Mouse (Mus musculus) C2C12 (cell line): ENCODE results near the gene Prkce. TPM values are rescaled to one million over a fixed set of nuclear protein-coding genes. Genes with fewer than 3 reads are reported as not detected.

Source experiments
- H3K27me3 ChIP-seq: one replicate; pipeline ENCODE4 v1.6.1; 2011; ENCODE audit not compliant: control insufficient read depth, insufficient read depth, insufficient read length
- H3K36me3 ChIP-seq: one replicate; pipeline ENCODE4 v1.6.1; 2011; ENCODE audit not compliant: control insufficient read depth, insufficient read depth
- H3K4me3 ChIP-seq: one replicate; pipeline ENCODE4 v1.5.1; 2011; ENCODE audit warnings: mild to moderate bottlenecking, control low read depth; ENCODE audit not compliant: poor library complexity, insufficient read depth, severe bottlenecking
- H3K79me2 ChIP-seq: one replicate; pipeline ENCODE4 v1.6.1; 2011; ENCODE audit not compliant: control insufficient read depth, insufficient read depth
- H3K79me3 ChIP-seq: one replicate; pipeline ENCODE4 v1.6.1; 2011; ENCODE audit warnings: low read depth, control low read depth
- H3ac ChIP-seq: one replicate; pipeline ENCODE3; 2011; ENCODE audit warnings: low read depth; ENCODE audit not compliant: control insufficient read depth, insufficient read length
- CEBPB ChIP-seq: IDR thresholded peaks from one replicate; pipeline ENCODE4 v1.6.1; 2011; ENCODE audit warnings: low read depth, mild to moderate bottlenecking, control low read depth, moderate library complexity
- CTCF ChIP-seq: IDR thresholded peaks from one replicate; pipeline ENCODE4 v1.5.1; 2011; ENCODE audit not compliant: control insufficient read depth, insufficient read depth, insufficient read length
- FOSL1 ChIP-seq: IDR thresholded peaks from one replicate; pipeline ENCODE4 v1.8.0; 2011; ENCODE audit warnings: mild to moderate bottlenecking, low read length; ENCODE audit not compliant: poor library complexity, insufficient read depth, severe bottlenecking
- MAX ChIP-seq: IDR thresholded peaks from one replicate; pipeline ENCODE4 v1.6.1; 2011; ENCODE audit warnings: mild to moderate bottlenecking, control low read depth
- MYOD1 ChIP-seq: IDR thresholded peaks from one replicate; pipeline ENCODE4 v1.6.1; 2011; ENCODE audit warnings: low read depth; ENCODE audit not compliant: control insufficient read depth, insufficient read length
- MYOG ChIP-seq: IDR thresholded peaks from one replicate; pipeline ENCODE4 v1.6.1; 2011; ENCODE audit not compliant: control insufficient read depth, insufficient read length; ENCODE audit errors: extremely low read depth
- USF1 ChIP-seq: IDR thresholded peaks from one replicate; pipeline ENCODE4 v1.6.1; 2011; ENCODE audit warnings: low read depth, mild to moderate bottlenecking, control low read depth, moderate library complexity
- polyA plus RNA-seq: library from polyadenylated mRNA; unstranded; fragments of >200 nt; fragmentation: generic; extraction: Trizol; gene quantifications from one replicate; pipeline ENCODE4 v1.2.1, GENCODE M21; 2012; ENCODE audit warnings: missing spikeins

The Prkce gene
- polyA plus RNA-seq, 1 experiment: 1.4 TPM

DNA sequence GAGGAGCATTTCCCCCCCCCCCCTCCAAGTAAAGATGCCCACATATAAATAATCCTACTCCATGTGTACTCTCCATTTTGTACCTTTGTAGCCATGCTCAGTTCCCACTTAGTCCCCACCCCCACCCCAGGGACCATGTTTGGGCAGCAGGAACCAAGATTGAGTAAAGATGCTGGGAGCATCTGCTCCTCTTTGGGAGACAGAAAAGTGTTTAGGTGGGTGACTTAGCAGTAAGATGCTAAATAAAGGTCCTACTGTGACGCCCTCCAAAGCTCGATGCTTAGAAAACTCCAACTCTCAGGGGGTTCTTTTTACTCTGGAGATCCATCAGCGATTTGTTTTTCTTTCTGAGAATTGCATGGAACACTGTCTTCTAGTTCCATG lies 270.7 kb downstream of the Prkce start:
- Histone ChIP-seq H3K27me3 (no peaks in the 10 kb centered on the region), H3K79me2 (no peaks in the 10 kb centered on the region), H3K4me3 (no peak overlapping the region), H3K36me3 (no peaks in the 10 kb centered on the region), H3ac (no peak overlapping the region), H3K79me3 (no peaks in the 10 kb centered on the region)
- no peak for TF ChIP-seq USF1
- no peak for TF ChIP-seq MYOG
- no peak for TF ChIP-seq CEBPB
- no peak for TF ChIP-seq FOSL1
- TF ChIP-seq CTCF: no peak
- no peak for TF ChIP-seq MYOD1
- no peak for TF ChIP-seq MAX

DNA sequence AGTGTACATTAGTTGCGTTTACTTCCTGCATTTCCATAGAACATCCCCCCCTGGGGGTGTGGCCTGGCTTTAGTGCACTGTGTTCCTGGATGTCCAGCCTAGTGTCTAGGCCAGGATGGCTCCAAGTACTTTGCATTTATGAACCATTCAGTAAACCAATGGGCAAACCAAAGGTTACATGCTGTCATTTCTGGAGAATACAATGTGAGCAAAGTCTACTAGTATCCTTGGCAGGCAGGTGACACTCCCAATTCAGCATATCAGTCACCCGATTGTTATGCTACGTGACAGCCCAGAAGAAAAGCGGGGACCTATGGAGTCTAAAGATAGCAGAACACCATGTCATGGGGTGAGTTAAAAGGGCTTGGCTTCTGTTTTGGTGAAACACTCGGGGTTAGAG lies 271.2 kb downstream of the Prkce start:
- Histone ChIP-seq H3K27me3 (no peaks in the 10 kb centered on the region), H3K4me3 (no peak overlapping the region), H3K36me3 (no peaks in the 10 kb centered on the region), H3K79me2 (no peaks in the 10 kb centered on the region), H3ac (no peak overlapping the region), H3K79me3 (no peaks in the 10 kb centered on the region)
- TF ChIP-seq USF1: no peak
- TF ChIP-seq CTCF: no peak
- TF ChIP-seq MAX: no peak
- TF ChIP-seq FOSL1: no peak
- no peak for TF ChIP-seq MYOG
- no peak for TF ChIP-seq MYOD1
- TF ChIP-seq CEBPB: no peak

GRCm38 (mm10) chr17:86441098-86441497 lies 273.5 kb downstream of the Prkce start:
- TF ChIP-seq CEBPB (no peak), MYOG (no peak), MYOD1 (no peak), FOSL1 (no peak), CTCF (no peak), USF1 (no peak), MAX (no peak)

DNA sequence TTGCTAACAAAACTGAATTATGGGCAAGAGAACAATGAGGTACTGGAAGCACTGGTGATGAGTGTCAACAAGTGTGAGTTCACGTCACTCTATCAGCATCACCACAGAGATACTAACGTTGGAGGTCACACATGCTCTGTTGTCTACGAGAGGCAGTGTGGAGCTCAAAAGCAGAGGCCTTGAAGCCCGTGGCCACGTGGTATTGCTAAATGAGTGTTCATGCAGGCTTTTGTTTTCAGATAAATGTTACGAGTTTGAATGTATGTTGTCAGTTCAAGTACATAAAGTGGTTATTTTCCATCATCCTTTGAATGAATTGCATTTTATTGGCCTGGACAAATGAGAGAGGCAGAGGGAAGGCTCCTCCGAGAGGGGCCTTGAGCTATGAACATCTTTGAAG lies 276.3 kb downstream of the Prkce start:
- H3K36me3 ChIP-seq: no peaks in the 10 kb centered on the region
- TF ChIP-seq MYOG (no peak), MAX (no peak), CEBPB (no peak)
- H3K79me3 ChIP-seq: no peaks in the 10 kb centered on the region
- H3ac ChIP-seq: no peak overlapping the region
- no peaks in the 10 kb centered on the region for H3K79me2 ChIP-seq
- H3K4me3 ChIP-seq: no peak overlapping the region
- no peaks in the 10 kb centered on the region for H3K27me3 ChIP-seq

More at GRCm38 (mm10) chr17:86441098-86441497, 273.5 kb downstream of the Prkce start:
- Histone ChIP-seq H3ac (no peak overlapping the region), H3K36me3 (no peaks in the 10 kb centered on the region), H3K27me3 (no peaks in the 10 kb centered on the region), H3K4me3 (no peak overlapping the region), H3K79me2 (no peaks in the 10 kb centered on the region), H3K79me3 (no peaks in the 10 kb centered on the region)

- TF ChIP-seq CEBPB (peak; percentile 39), FOSL1 (no peak), MAX (no peak), MYOD1 (no peak), MYOG (no peak), CTCF (peak; percentile 21), USF1 (no peak)
- H3K79me3 ChIP-seq: no peaks in the 10 kb centered on the region
- no peak overlapping the region for H3K4me3 ChIP-seq
Observed at GRCm38 (mm10) chr17:86444578-86445419, 277.2 kb downstream of the Prkce start.

GRCm38 (mm10) chr17:86445420-86445720 lies 277.8 kb downstream of the Prkce start:
- Histone ChIP-seq H3K79me2 (no peaks in the 10 kb centered on the region), H3K79me3 (no peaks in the 10 kb centered on the region), H3K36me3 (no peaks in the 10 kb centered on the region), H3K27me3 (no peaks in the 10 kb centered on the region), H3ac (no peak overlapping the region), H3K4me3 (no peak overlapping the region)
- no peak for TF ChIP-seq MYOD1
- TF ChIP-seq CEBPB: no peak
- TF ChIP-seq USF1: no peak
- no peak for TF ChIP-seq MYOG
- no peak for TF ChIP-seq CTCF
- no peak for TF ChIP-seq MAX
- no peak for TF ChIP-seq FOSL1

More at GRCm38 (mm10) chr17:86444578-86445419, 277.2 kb downstream of the Prkce start:
- H3ac ChIP-seq: no peak overlapping the region
- no peaks in the 10 kb centered on the region for H3K27me3 ChIP-seq
- H3K36me3 ChIP-seq: no peaks in the 10 kb centered on the region
- H3K79me2 ChIP-seq: no peaks in the 10 kb centered on the region
